Mouse (Mus musculus): ENCODE measurements around the gene Crybg1.

- TF ChIP-seq RCOR1 (conservative IDR thresholded peaks at IDR 0.05; ENCODE audit: low read depth, low read length) = no peak
- no peak for TF ChIP-seq POLR2A (IDR thresholded peaks at IDR 0.05; ENCODE audit: low read depth, low read length)
- no peak for TF ChIP-seq ETS1 (conservative IDR thresholded peaks at IDR 0.05; ENCODE audit: low read depth, low read length)
Measured at GRCm38 (mm10) chr10:44091757-44092156, 56.9 kb downstream of the Crybg1 start.
